Mouse (Mus musculus) neural tube, embryonic 11.5 days (tissue): Measurements from ENCODE around the gene Sbf2. TPM values are rescaled to one million over a fixed set of nuclear protein-coding genes. Genes with fewer than 3 reads are reported as not detected.
"Not testable (repeated sequence)": the region's sequence is repeated elsewhere in the genome, so short reads cannot be mapped to it uniquely, and the experiment has no call there.

Experiments used
- ATAC-seq: fragments of 200-750 bp; cut with Nextera tagmentation; 2 replicates; pipeline ENCODE4 v1.8.0; 2017; ENCODE audit warnings: moderate number of reproducible peaks, mild to moderate bottlenecking, moderate TSS enrichment, moderate library complexity; ENCODE audit not compliant: insufficient read depth, low FRiP score, low TSS enrichment
- DNase-seq: peaks from one replicate; pipeline ENCODE4 v3.0.0-alpha.2; 2015; ENCODE audit warnings: low spot score
- H3K27ac ChIP-seq: fragments of 300-500 bp; sonication (generic); 2 replicates; pipeline ENCODE4 v1.5.1; 2014; ENCODE audit warnings: low read depth, mild to moderate bottlenecking, low read length
- H3K27me3 ChIP-seq: fragments of 300-500 bp; sonication (generic); 2 replicates; pipeline ENCODE4 v1.6.1; 2014; ENCODE audit warnings: mild to moderate bottlenecking, low read length, mixed read lengths; ENCODE audit not compliant: control insufficient read depth, insufficient read depth
- H3K36me3 ChIP-seq: fragments of 300-500 bp; sonication (generic); 2 replicates; pipeline ENCODE4 v1.6.1; 2014; ENCODE audit warnings: mild to moderate bottlenecking, low read length, moderate library complexity, mixed read lengths; ENCODE audit not compliant: control insufficient read depth, insufficient read depth
- H3K4me1 ChIP-seq: fragments of 300-500 bp; sonication (generic); 2 replicates; pipeline ENCODE4 v1.6.1; 2014; ENCODE audit warnings: low read length, mixed read lengths; ENCODE audit not compliant: control insufficient read depth, insufficient read depth
- H3K4me2 ChIP-seq: fragments of 300-500 bp; sonication (generic); 2 replicates; pipeline ENCODE4 v1.6.1; 2014; ENCODE audit warnings: low read depth, mild to moderate bottlenecking, moderate library complexity
- H3K4me3 ChIP-seq: fragments of 300-500 bp; sonication (generic); 2 replicates; pipeline ENCODE4 v1.5.1; 2014; ENCODE audit warnings: low read depth, low read length
- H3K9ac ChIP-seq: fragments of 300-500 bp; sonication (generic); 2 replicates; pipeline ENCODE4 v1.6.1; 2014; ENCODE audit warnings: mild to moderate bottlenecking, low read length
- H3K9me3 ChIP-seq: fragments of 300-500 bp; sonication (generic); 2 replicates; pipeline ENCODE4 v1.6.1; 2016; ENCODE audit warnings: low read length; ENCODE audit not compliant: control insufficient read depth
- WGBS: fragments of 180-500 bp; shearing (Covaris S2); extraction: QIAGEN DNeasy Blood & Tissue Kit; methylation state at CpG from one replicate; pipeline ENCODE4 v1.1.7; 2014; 5-methylcytosine and 5-hydroxymethylcytosine counted together
- polyA plus RNA-seq: library from polyadenylated mRNA; unstranded; fragments of >200 nt; fragmentation: Nextera tagmentation; extraction: Ambion mirVana; gene quantifications from 2 replicates; pipeline ENCODE4 v1.2.1, GENCODE M21; 2014

Sbf2 gene
- polyA plus RNA-seq, 1 experiment from 2014 or later, result 40.5 TPM

GRCm38 (mm10) chr7:110561647-110562046, 53.1 kb downstream of the Sbf2 start:
- WGBS, result 88% methylated on average over 1 of the region's 1 CpGs
- no peak overlapping the region for H3K9ac ChIP-seq
- ATAC-seq (no peak), DNase-seq (no peak)
- no peak overlapping the region for H3K27ac ChIP-seq
- H3K4me2 ChIP-seq, result no peak overlapping the region
- no peaks in the 10 kb centered on the region for H3K36me3 ChIP-seq
- no peak overlapping the region for H3K4me3 ChIP-seq
- no peaks in the 10 kb centered on the region for H3K4me1 ChIP-seq
- no peaks in the 10 kb centered on the region for H3K27me3 ChIP-seq
- H3K9me3 ChIP-seq, result no peaks in the 10 kb centered on the region

GRCm38 (mm10) chr7:110557001-110557400, 57.7 kb downstream of the Sbf2 start:
- no peaks in the 10 kb centered on the region for H3K9me3 ChIP-seq
- no peak overlapping the region for H3K4me3 ChIP-seq
- H3K27ac ChIP-seq, result no peak overlapping the region
- H3K36me3 ChIP-seq, result no peaks in the 10 kb centered on the region
- no peak for ATAC-seq
- DNase-seq, result no peak
- H3K4me2 ChIP-seq, result no peak overlapping the region
- H3K27me3 ChIP-seq, result no peaks in the 10 kb centered on the region
- no peaks in the 10 kb centered on the region for H3K4me1 ChIP-seq
- no peak overlapping the region for H3K9ac ChIP-seq

- no peak overlapping the region for H3K4me3 ChIP-seq
- no peaks in the 10 kb centered on the region for H3K4me1 ChIP-seq
- DNase-seq (no peak), ATAC-seq (no peak)
- H3K27ac ChIP-seq, result no peak overlapping the region
- no peaks in the 10 kb centered on the region for H3K36me3 ChIP-seq
- H3K27me3 ChIP-seq, result no peaks in the 10 kb centered on the region
- H3K4me2 ChIP-seq, result no peak overlapping the region
- H3K9me3 ChIP-seq, result no peaks in the 10 kb centered on the region
- no peak overlapping the region for H3K9ac ChIP-seq
These were observed 58.5 kb downstream of the Sbf2 start for GRCm38 (mm10) chr7:110556221-110556620.

- no peaks in the 10 kb centered on the region for H3K4me1 ChIP-seq
- WGBS, result 88% methylated on average over 1 of the region's 1 CpGs
- no peaks in the 10 kb centered on the region for H3K36me3 ChIP-seq
- no peak overlapping the region for H3K27ac ChIP-seq
- H3K27me3 ChIP-seq, result no peaks in the 10 kb centered on the region
- H3K9ac ChIP-seq, result no peak overlapping the region
- no peak for DNase-seq
- no peak overlapping the region for H3K4me3 ChIP-seq
- H3K9me3 ChIP-seq, result no peaks in the 10 kb centered on the region
- ATAC-seq, result no peak
- H3K4me2 ChIP-seq, result no peak overlapping the region
These were observed 59.5 kb downstream of the Sbf2 start for GRCm38 (mm10) chr7:110555260-110555659.

GRCm38 (mm10) chr7:110548268-110548667, 66.5 kb downstream of the Sbf2 start:
- no peaks in the 10 kb centered on the region for H3K9me3 ChIP-seq
- 91% methylated on average over 1 of the region's 1 CpGs for WGBS
- no peaks in the 10 kb centered on the region for H3K4me1 ChIP-seq
- H3K27ac ChIP-seq, result no peak overlapping the region
- H3K4me3 ChIP-seq, result no peak overlapping the region
- no peak overlapping the region for H3K9ac ChIP-seq
- no peak overlapping the region for H3K4me2 ChIP-seq
- DNase-seq, result no peak
- H3K36me3 ChIP-seq, result no peaks in the 10 kb centered on the region
- ATAC-seq, result no peak
- H3K27me3 ChIP-seq, result no peaks in the 10 kb centered on the region

GRCm38 (mm10) chr7:110543341-110543740, 71.4 kb downstream of the Sbf2 start:
- 94% methylated on average over 6 of the region's 6 CpGs for WGBS

GRCm38 (mm10) chr7:110539266-110539665, 75.5 kb downstream of the Sbf2 start:
- Histone ChIP-seq H3K9ac (no peak overlapping the region), H3K4me1 (no peaks in the 10 kb centered on the region), H3K9me3 (no peaks in the 10 kb centered on the region), H3K27me3 (no peaks in the 10 kb centered on the region), H3K36me3 (no peaks in the 10 kb centered on the region), H3K27ac (no peak overlapping the region), H3K4me2 (no peak overlapping the region), H3K4me3 (no peak overlapping the region)
- ATAC-seq (no peak), DNase-seq (no peak)
- WGBS, result 62% methylated on average over 2 of the region's 2 CpGs

More at GRCm38 (mm10) chr7:110543341-110543740, 71.4 kb downstream of the Sbf2 start:
- DNase-seq, result no peak
- ATAC-seq, result no peak
- Histone ChIP-seq H3K27ac (no peak overlapping the region), H3K4me2 (no peak overlapping the region), H3K4me3 (no peak overlapping the region), H3K27me3 (no peaks in the 10 kb centered on the region), H3K9ac (no peak overlapping the region), H3K4me1 (no peaks in the 10 kb centered on the region), H3K9me3 (no peaks in the 10 kb centered on the region), H3K36me3 (no peaks in the 10 kb centered on the region)

- DNase-seq, H3K9ac ChIP-seq, H3K36me3 ChIP-seq, ATAC-seq, H3K27ac ChIP-seq, H3K27me3 ChIP-seq, H3K4me1 ChIP-seq, H3K4me2 ChIP-seq, H3K9me3 ChIP-seq, H3K4me3 ChIP-seq: not testable (repeated sequence)
These were observed 84.4 kb downstream of the Sbf2 start for GRCm38 (mm10) chr7:110530295-110530694.

GRCm38 (mm10) chr7:110525090-110525775, 89.5 kb downstream of the Sbf2 start:
- Histone ChIP-seq H3K4me1 (no peaks in the 10 kb centered on the region), H3K27me3 (no peaks in the 10 kb centered on the region), H3K27ac (no peak overlapping the region), H3K9ac (no peak overlapping the region), H3K4me3 (no peak overlapping the region), H3K4me2 (no peak overlapping the region), H3K9me3 (no peaks in the 10 kb centered on the region), H3K36me3 (no peaks in the 10 kb centered on the region)
- ATAC-seq (no peak), DNase-seq (no peak)
- 38% methylated on average over 1 of the region's 1 CpGs for WGBS
